In genomic region chr5:146435316-146435715, GRCm38 (mm10) we compare ENCODE assay signal across 32 mouse cellular contexts. TPM values are rescaled to one million over a fixed set of nuclear protein-coding genes. Genes with fewer than 3 reads are reported as not detected.
"Had no signal": no experiment of that assay in that cellular context is flagged by ENCODE, and none has a peak within 500 bp of the region (broad histone marks: within the 10 kb centered on the region; RNA-seq: fewer than 3 reads in every experiment).

No protein-coding gene starts in this region.

- H3K27ac ChIP-seq: gastrocnemius, adult 2 months; heart, adult 2 months; heart, embryonic 10.5 days; hindbrain, embryonic 10.5 days; hindbrain, embryonic 12.5 days; hindbrain, embryonic 14.5 days; intestine, embryonic 15.5 days; layer of hippocampus, adult 2 months; left cerebral cortex, adult 2 months; limb, embryonic 12.5 days; liver, embryonic 13.5 days had no signal

- H3K9ac ChIP-seq: heart, embryonic 12.5 days; hindbrain, embryonic 12.5 days; hindbrain, embryonic 14.5 days; intestine, embryonic 15.5 days; limb, embryonic 12.5 days; liver, embryonic 13.5 days had no signal

- H3K4me1 ChIP-seq: heart, embryonic 10.5 days; heart, embryonic 12.5 days; hindbrain, embryonic 10.5 days; hindbrain, embryonic 12.5 days; intestine, embryonic 15.5 days; limb, embryonic 12.5 days; liver, embryonic 13.5 days had no signal

- H3K4me3 ChIP-seq: gastrocnemius, adult 2 months; heart, adult 2 months; heart, embryonic 10.5 days; heart, embryonic 12.5 days; hindbrain, embryonic 10.5 days; hindbrain, embryonic 12.5 days; intestine, embryonic 15.5 days; layer of hippocampus, adult 2 months; left cerebral cortex, adult 2 months; limb, embryonic 12.5 days; liver, embryonic 13.5 days had no signal

- H3K4me2 ChIP-seq: heart, embryonic 12.5 days; hindbrain, embryonic 12.5 days; hindbrain, embryonic 14.5 days; intestine, embryonic 15.5 days; limb, embryonic 12.5 days; liver, embryonic 11.5 days; liver, embryonic 13.5 days had no signal

- ATAC-seq: hindbrain, embryonic 16.5 days; inflammation-experienced regulatory T-cells, adult 6 months; intestine, embryonic 15.5 days; intestine, postnatal 0 days had no signal

- DNase-seq: gastrocnemius, adult 2 months; gastrocnemius, postnatal 10 days; gastrocnemius, postnatal 25 days; heart, adult 2 months; heart, postnatal 10 days; heart, postnatal 4 days; kidney, adult 18-20 months; kidney, adult 8-10 months; kidney, postnatal 10 days; kidney, postnatal 25 days; kidney, postnatal 4 days; liver; liver, embryonic 13.5 days had no signal

- H3K36me3 ChIP-seq: heart, embryonic 10.5 days; heart, embryonic 12.5 days; intestine, embryonic 15.5 days; liver, embryonic 13.5 days had no signal

- H3K9me3 ChIP-seq: heart, embryonic 10.5 days; intestine, embryonic 15.5 days; limb, embryonic 12.5 days had no signal

- H3K27me3 ChIP-seq: hindbrain, embryonic 12.5 days; intestine, embryonic 15.5 days; limb, embryonic 12.5 days; liver, embryonic 13.5 days had no signal

RNA-seq across cellular contexts. Expression of gene Gm6408, which starts 46.4 kb away (rescaled TPM):
- polyA plus RNA-seq: heart, adult 2 months; heart, embryonic 10.5 days; heart, embryonic 12.5 days; heart, embryonic 14.5 days; heart, embryonic 16.5 days; hindbrain, embryonic 10.5 days; hindbrain, embryonic 12.5 days; hindbrain, embryonic 14.5 days; hindbrain, embryonic 16.5 days; inflammation-experienced regulatory T-cells, adult 6 months; intestine, embryonic 15.5 days; intestine, postnatal 0 days; kidney, embryonic 14.5 days; kidney, embryonic 16.5 days; limb, embryonic 12.5 days; liver, embryonic 11.5 days; liver, embryonic 13.5 days had no signal

RNA-seq across cellular contexts. Expression of gene Wasf3, which starts 50.5 kb away (rescaled TPM):
- polyA plus RNA-seq: inflammation-experienced regulatory T-cells, adult 6 months had no signal

RNA-seq across cellular contexts. Expression of gene Gm6370, which starts 55.8 kb away (rescaled TPM):
- polyA plus RNA-seq: frontal cortex, adult 2 months; heart, adult 2 months; heart, embryonic 10.5 days; heart, embryonic 12.5 days; heart, embryonic 14.5 days; heart, embryonic 16.5 days; hindbrain, embryonic 10.5 days; hindbrain, embryonic 12.5 days; hindbrain, embryonic 14.5 days; hindbrain, embryonic 16.5 days; inflammation-experienced regulatory T-cells, adult 6 months; intestine, embryonic 15.5 days; intestine, postnatal 0 days; kidney, embryonic 14.5 days; kidney, embryonic 16.5 days; limb, embryonic 12.5 days; limb, embryonic 14.5 days; liver, embryonic 11.5 days; liver, embryonic 13.5 days had no signal
